Mouse (Mus musculus) gastrocnemius, adult 18-20 months (tissue): ENCODE measurements around the gene Zxdc. TPM values are rescaled to one million over a fixed set of nuclear protein-coding genes. Genes with fewer than 3 reads are reported as not detected.

Experiments
- DNase-seq: peaks from one replicate; pipeline ENCODE4 v3.0.0; 2021; ENCODE audit warnings: low spot score
- total RNA-seq, 2 experiments: library from RNA; stranded (reverse); gene quantifications; 2 replicates each; pipeline ENCODE4 v1.2.3; 2021

Gene Zxdc
- total RNA-seq, 2 experiments from 2014 or later: 13.7 to 13.9 TPM

- DNase-seq: peak; percentile 87
Observed at GRCm38 (mm10) chr6:90450697-90451096, 81.4 kb downstream of the Zxdc start.

- DNase-seq: no peak
Observed at GRCm38 (mm10) chr6:90451512-90451911, 82.2 kb downstream of the Zxdc start.

GRCm38 (mm10) chr6:90452603-90453002, 83.3 kb downstream of the Zxdc start:
- DNase-seq: no peak

Other genes starting within 250 kb of the Zxdc start
- not detected for gene Vmn1r51, start 246.9 kb upstream of the Zxdc start, total RNA-seq
- gene Vmn1r52, start 194.7 kb upstream of the Zxdc start, total RNA-seq: not detected
- not detected for gene V1ra8, start 166.7 kb upstream of the Zxdc start, total RNA-seq
- not detected for gene Vmn1r53, start 145.1 kb upstream of the Zxdc start, total RNA-seq
- gene Vmn1r54, start 123.2 kb upstream of the Zxdc start, total RNA-seq: not detected
- not detected for gene BC048671, start 68.3 kb upstream of the Zxdc start, total RNA-seq
- gene Chst13, start 44.3 kb upstream of the Zxdc start, total RNA-seq: not detected
- under 1 TPM in 1 of 2 experiments, not detected in 1; 0.12 TPM for gene Uroc1, start 36.2 kb upstream of the Zxdc start, total RNA-seq
- under 1 TPM in 1 of 2 experiments, not detected in 1; 0.12 TPM for gene Cfap100, start 59.3 kb downstream of the Zxdc start, total RNA-seq
- 10 to 100 TPM; 33.8 to 73.0 TPM for gene Klf15, start 93.1 kb downstream of the Zxdc start, total RNA-seq
- gene Aldh1l1, start 116.9 kb downstream of the Zxdc start, total RNA-seq: 1 to 10 TPM; 3.5 to 4.2 TPM
- gene Slc41a3, start 235.2 kb downstream of the Zxdc start, total RNA-seq: 10 to 100 TPM; 83.4 to 93.7 TPM